Mouse (Mus musculus) neural tube, postnatal 0 days (tissue): Measurements from ENCODE around the gene Itprip. TPM values are rescaled to one million over a fixed set of nuclear protein-coding genes. Genes with fewer than 3 reads are reported as not detected.

ENCODE experiments used
- microRNA-seq: library from miRNA; unstranded; fragments of <30 nt; microRNA quantifications from one replicate; pipeline ENCODE4, GENCODE M21; 2016
- polyA plus RNA-seq: library from polyadenylated mRNA; unstranded; fragments of >200 nt; fragmentation: Nextera tagmentation; extraction: Ambion mirVana; gene quantifications from 2 replicates; pipeline ENCODE4 v1.2.1, GENCODE M21; 2015

The Itprip gene
- polyA plus RNA-seq, result 2.2 and 2.6 TPM in 2 replicates

DNA sequence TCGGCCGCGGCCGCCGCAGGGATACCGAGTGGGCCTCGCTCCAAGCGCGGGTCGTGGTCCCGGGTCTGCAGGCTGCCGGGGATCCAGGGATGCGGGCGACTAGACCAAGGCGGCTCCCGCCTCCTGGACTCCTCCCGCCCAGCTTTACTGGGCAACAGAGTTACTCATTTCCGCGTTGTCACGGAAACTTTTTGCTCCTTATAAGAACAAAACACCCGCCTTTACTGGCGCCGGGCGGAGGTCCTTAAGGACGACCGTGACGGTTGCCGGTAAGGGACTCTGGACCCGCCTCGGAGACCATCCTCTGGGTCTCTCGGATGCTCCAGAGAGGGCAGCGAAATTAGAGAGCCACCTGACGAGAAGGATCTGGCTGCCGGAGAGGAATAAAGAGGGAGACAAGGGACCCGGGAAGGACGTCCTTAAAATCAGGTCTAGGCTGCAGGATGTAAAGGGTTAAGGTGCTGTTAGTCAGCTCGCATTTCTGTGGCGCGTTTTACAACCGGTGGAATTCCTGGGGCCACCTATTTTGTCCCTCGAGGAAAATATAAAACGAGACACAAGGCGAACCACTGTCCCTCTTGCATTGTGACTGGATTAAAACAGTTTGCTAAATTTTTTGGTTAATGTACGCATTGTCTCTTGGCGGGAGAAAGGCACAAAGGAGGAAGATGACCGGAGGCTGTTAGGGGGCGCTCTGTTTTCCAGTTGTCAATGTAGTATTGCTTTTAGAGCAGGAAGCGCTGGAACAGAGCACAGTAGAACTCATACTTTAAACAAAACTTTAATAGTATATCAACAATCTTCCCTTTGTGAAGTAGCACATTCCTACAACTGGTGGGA, at the start of gene Itprip, which contains the start of gene Cfap43:
TSS of gene Itprip (minus strand) at position 174 of the 840 bp plus-strand sequence.
TSS of gene Cfap43 (minus strand) at position 162 of the 840 bp plus-strand sequence.

DNA sequence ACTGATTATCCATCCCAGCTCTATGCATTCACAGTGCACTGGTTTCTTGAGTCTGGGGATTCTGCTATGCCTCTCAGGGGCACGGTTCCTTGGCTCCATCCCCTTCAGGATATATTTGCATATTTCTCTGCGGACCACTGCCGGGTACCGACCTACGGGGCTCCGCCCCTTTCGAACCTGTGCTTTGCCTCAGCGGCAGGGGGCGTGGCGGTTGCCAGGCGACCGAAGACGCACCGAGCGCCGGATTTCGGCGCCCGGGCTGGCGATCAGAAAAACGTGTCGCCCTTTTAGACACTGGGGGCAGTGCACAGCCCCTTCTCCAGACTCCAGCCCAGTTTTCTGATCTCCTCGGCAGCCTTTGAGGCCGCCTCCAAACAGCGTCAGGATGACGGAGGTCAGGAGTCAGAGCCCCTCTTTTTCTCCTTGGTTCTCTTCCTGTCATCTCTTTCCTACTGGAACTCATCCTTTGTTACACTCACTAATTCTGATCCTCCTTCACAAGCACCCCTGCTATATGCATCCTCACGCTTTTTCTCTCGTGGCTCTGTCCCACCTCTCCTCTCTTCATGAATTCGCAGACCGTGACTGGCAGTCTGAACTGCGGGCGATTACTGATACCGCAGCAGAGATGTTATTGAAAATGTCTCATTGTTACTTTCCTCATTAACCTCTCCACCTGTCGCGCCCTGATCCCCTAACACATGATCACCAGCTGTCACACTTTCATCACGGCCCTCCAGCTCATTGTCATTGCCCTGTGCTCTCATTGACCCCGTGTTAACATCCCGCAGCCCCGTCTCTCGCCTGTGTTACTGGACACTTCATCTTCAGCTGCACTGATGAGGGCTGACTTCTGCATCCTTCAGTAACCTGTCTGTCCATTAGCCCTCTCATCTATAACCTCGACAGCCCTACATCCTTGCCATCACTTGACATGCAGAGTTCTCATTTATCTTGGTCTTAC, 18.6 kb upstream of the Itprip start, which contains the start of gene Cfap58:
TSS of gene Cfap58 (plus strand) at position 233 of the 964 bp plus-strand sequence.

DNA sequence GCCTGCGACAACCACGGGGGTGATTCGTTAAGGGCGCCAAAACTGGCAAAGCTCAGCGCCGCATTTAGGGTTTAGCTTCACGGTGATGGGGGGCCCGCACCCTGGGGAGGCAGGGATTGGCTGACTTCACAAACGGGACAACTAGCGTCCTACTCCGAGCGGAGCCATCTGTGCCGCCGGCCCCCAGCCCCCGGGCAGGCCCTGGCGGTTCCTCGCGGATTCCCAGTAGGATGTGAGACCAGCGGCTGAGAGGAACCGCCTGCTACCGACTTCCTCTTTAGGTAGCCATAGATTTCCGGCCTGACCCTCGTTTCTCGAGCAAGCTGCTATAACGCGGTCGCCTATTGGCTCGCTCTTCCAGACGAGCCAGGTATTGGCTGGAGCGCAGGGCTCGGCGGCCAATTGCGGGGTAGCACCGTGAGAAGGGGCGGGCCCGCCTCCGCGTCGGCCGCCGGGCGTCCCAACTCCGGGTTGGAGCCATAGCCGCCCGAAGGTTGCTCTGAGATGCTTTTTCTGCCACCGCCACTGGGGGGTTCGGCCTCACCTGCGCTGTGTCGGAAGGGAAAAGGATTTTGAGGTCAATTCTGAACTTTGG, 53.6 kb downstream of the Itprip start, which contains the start of gene Gsto2:
TSS of gene Gsto2 (plus strand) at position 182 of the 595 bp plus-strand sequence.

DNA sequence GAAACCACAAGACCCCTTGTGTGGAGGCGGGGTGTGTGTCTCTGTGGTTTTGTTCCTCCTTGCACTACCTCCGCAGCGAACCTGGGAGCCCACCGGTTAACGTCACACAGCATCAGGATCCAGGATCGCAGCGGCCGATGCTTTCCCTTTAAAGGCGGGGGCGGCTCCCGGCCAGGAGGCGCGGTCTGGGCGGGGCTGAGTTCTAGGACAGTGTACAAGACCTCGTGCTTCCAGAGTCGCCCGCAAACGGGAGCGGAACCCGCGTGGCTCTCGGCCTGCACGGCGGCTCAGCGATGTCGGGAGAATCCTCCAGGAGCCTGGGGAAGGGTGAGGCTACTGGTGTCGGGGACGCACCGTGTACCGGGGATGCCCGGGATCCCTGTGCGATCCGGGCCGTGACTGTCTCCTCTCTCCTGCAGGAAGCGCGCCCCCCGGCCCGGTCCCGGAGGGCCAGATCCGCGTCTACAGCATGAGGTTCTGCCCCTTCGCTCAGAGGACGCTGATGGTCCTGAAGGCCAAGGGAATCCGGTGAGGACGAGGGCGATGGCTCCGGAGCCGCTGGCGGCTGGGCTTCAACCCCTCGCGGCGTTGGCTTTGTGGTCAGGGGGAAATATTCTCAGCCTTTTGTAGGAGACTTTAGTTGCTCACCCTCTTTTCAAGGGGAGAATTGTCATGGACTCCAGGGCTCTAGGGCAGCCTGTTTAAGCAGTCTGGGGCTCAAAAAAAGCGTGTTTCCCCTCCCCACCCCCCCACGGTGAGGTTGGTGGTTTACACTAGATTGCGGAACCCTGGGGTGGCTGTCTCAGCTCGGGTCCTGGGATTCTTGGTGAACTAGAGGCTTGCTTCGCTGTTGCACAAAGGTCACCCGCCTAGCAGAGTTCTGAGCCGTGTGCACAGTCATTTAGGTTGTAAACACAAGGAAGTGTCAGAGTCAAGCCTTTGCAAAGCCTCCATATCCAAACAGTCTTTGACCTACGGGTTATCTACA, 64.0 kb downstream of the Itprip start, which contains the start of gene Gsto1:
TSS of gene Gsto1 (plus strand) at position 175 of the 988 bp plus-strand sequence.

Small RNAs within 50 kb of the gene (microRNA-seq; reads per million reads assigned to microRNA genes)
- not detected for gene Gm22240

Other genes with a start within 250 kb of the Itprip start
- gene Col17a1, start 227.2 kb downstream of the Itprip start, polyA plus RNA-seq, result 0.21 and 0.29 TPM in 2 replicates
- gene Sfr1, start 187.6 kb downstream of the Itprip start, polyA plus RNA-seq, result 187 and 210 TPM in 2 replicates
- gene Gsto1, start 64.3 kb downstream of the Itprip start, polyA plus RNA-seq, result 145 and 146 TPM in 2 replicates
- gene Gsto2, start 53.8 kb downstream of the Itprip start, polyA plus RNA-seq, result 1.7 and 2.2 TPM in 2 replicates
- gene Cfap43, start within 50 bp of the Itprip start, polyA plus RNA-seq, result 1.7 and 2.7 TPM in 2 replicates
- gene Cfap58, start 18.4 kb upstream of the Itprip start, polyA plus RNA-seq, result 0.59 and 1.2 TPM in 2 replicates